Mouse (Mus musculus): ENCODE results near the gene Mafg.
"Not testable (repeated sequence)": the region's sequence is repeated elsewhere in the genome, so short reads cannot be mapped to it uniquely, and the experiment has no call there.

Mafg gene

GRCm38 (mm10) chr11:120633520-120634343, at the start of gene Mafg:
TSS of gene Mafg (minus strand) at chr11:120633600.
- DNase-seq (ENCODE audit: low spot score), result peak; percentile 93

DNA sequence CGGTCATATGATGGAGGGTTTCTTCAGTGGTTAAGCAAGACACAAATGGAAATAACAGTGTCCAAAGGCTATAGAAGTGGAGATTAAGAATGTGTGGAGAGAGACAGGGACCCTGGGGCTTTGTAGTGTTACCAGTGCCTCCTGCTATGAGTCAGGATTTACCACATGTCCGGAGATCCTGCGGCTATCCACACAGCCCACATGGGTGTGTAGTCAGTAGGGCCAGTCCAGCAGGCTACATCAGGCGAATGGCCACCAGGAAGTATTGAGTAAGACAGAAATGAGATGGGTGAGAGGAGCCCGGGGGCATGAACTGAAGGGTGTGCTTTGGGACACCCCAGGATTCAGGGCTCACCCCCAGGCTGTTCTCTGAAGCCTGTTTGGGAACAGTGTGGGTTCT, 49.3 kb upstream of the Mafg start:
- DNase-seq (ENCODE audit: low spot score), result no peak

DNA sequence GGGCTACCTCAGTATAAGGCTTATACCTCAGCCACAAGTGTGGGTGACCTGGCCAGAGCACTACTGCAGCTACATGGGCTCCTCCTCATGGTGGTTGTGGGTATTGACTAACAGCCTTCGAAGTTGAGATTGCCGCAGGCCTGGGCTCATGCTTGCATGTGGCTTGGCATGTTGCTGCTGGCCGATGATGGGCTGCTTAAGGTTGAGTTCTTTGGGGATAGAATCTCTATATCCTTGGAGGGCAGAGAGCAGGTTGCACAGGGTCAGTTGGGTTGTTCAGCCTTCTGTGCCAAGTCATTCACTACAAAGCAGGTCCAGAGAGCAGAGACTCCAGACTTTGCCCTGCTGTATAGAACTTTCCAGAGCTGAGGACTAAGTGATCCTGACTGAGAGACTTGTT, 46.5 kb upstream of the Mafg start:
- no peak for DNase-seq (ENCODE audit: low spot score)

- no peak for DNase-seq (ENCODE audit: low spot score)
Measured at GRCm38 (mm10) chr11:120676951-120677350, 43.6 kb upstream of the Mafg start.

- DNase-seq (ENCODE audit: low spot score), result not testable (repeated sequence)
Measured at GRCm38 (mm10) chr11:120675875-120676274, 42.5 kb upstream of the Mafg start.

DNA sequence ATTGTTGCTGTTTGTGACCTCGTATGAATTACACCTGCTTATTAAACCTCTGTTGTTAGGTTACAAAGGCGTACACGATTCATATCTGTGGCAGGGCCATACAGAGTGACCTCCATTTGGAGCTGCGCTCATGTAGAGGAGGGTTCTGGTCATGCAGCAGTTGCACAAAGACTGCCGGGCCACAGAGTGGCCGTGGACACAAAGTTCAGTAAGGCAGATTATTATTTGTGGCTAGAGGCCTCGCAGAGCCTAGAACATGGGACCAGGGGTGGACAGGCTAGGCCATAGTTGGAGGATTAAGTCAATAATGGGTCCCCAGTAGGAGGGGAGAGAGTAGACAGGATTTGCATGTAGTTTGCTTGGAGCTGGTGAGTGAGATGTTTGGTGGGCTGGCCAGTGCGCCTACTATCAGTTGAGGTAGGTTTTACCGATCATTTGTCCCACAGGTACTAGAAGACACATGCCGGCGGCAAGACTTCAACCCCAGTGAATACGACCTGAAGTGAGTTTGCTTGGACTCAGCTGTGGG, 40.3 kb upstream of the Mafg start:
- DNase-seq (ENCODE audit: low spot score), result no peak

- DNase-seq (ENCODE audit: low spot score), result peak; percentile 95
Measured at GRCm38 (mm10) chr11:120672687-120673593, 39.5 kb upstream of the Mafg start, which contains the start of gene Aspscr1. TSS of gene Aspscr1 (plus strand) at chr11:120672973.

DNA sequence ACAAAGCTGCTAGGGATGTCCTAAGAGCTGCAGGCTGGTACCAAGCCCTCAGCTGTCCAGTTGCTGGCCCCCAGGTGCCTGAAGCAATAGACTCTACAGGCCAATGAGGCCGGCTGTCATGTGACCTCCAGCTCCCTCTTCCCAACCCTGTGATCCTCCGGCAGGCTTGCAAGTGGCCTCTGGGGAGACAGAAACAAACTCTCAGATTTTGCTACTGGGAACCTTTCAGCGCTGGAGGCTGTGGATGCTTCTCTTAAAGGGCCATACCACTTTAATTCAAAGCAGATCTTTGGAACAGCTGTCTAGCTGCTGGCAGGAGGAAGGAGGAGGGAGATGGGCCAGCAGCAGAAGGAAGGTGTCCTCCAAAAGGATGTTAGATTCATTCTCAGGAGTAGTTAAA, 33.2 kb upstream of the Mafg start:
- no peak for DNase-seq (ENCODE audit: low spot score)

- no peak for DNase-seq (ENCODE audit: low spot score)
Measured at GRCm38 (mm10) chr11:120665406-120665805, 32.0 kb upstream of the Mafg start.

DNA sequence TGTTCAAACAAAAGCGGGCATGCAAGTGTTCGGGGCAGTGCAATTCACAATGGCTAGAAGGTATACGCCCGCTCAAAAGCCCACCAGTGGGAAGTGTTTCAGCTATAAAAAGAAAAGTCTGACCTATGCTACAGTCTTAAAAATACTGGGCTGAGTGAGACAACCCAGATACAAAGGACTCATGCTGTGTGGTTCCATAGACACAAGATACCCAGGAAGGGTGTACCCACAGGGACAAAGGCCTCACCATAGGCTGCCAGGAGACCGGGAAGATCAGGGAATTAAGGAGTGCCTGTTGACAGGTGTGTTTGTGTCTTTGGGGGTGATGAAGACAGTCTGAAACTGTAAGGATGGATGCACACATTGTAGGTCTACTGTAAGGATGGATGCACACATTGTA, 30.3 kb upstream of the Mafg start:
- DNase-seq (ENCODE audit: low spot score), result no peak

DNA sequence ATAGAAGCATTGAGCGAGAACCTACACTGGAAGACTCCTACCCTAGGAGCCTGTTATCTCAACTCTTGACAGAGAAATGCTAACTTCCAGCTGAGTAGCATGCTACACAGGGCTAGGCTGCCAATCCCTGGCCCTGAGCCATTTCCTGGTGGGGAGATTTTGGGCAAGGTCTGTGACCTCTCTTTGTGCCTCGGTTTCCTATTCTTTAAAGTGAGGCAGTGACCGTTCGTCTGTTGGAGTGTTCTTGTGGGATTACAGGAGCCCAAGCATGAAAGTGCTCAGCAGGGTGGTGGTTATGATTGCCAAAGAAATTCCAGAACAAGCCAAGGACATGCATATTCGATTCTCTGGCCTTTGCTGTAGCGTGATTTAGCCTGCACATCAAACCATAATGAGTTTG, 29.4 kb upstream of the Mafg start:
- no peak for DNase-seq (ENCODE audit: low spot score)

GRCm38 (mm10) chr11:120661076-120661460, 27.7 kb upstream of the Mafg start, which contains the start of gene Notum:
TSS of gene Notum (minus strand) at chr11:120661175.
- DNase-seq (ENCODE audit: low spot score), result no peak

DNA sequence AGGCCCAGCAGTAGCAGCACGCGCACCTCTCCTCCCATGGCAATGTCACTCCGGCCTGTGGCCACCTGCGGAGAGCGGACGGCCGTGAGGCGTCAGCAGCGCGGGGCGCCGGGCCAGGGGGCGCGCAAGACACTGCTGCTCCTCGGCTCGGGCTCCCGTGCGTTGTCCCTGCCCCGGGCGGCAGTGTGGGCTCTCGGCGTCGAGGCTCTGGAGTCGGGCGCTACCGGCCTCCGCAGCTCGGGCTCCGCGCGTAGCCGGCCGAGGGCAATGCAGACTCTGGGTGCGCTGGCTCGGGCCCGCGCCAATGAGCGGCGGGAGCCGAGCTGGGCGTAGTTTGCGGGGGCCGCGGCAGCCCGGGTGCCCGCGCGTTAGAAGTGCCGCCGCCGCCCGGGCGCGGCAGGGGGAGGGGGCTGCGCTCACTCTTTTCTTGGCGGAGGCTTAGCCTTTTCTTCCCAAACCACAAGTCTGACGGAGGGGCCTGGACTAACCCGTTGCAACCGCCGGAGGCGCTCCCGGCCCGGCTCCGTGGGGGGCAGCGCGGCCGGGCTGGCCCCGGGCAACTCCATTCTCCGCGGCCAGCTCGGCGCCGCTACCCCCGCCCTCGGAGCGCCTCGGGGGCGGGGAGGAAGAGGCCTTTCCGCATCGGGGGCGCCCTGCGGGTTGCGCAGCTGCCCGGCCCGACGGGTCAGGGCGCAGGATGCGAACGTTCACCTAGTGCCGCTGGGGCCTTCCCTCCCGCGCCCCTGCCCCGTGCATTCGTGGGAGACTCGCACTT, 27.1 kb upstream of the Mafg start:
- no peak for DNase-seq (ENCODE audit: low spot score)

GRCm38 (mm10) chr11:120659509-120660300, 26.3 kb upstream of the Mafg start:
- DNase-seq (ENCODE audit: low spot score), result no peak

DNA sequence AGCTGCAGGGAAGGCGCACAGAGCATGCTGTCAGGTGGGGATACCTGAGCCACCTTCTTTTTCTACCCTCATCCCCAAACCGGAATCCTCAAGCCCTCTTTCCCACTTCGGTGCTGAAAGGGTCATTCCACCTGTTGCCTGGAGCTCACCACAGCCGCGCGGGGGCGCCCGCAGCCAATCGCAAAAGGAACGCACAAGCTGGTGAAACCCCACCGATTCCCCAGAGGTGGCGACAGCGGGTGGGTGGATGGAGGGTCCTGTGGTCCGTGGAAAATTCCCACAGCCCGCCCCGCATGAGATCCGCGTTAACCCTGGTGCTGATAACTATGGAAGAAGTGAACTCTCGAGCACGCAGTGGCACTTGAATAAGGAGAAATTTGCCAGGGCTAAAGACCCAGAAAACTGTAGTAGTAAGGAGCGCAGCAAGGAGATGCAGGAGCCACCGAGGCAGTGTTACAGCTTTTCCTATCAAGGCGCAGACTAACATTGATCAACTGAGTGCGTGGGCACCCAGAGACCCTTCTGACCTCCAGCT, 25.5 kb upstream of the Mafg start:
- peak; percentile 50 for DNase-seq (ENCODE audit: low spot score)

- DNase-seq (ENCODE audit: low spot score), result no peak
Measured at GRCm38 (mm10) chr11:120657301-120657700, 23.9 kb upstream of the Mafg start.

DNA sequence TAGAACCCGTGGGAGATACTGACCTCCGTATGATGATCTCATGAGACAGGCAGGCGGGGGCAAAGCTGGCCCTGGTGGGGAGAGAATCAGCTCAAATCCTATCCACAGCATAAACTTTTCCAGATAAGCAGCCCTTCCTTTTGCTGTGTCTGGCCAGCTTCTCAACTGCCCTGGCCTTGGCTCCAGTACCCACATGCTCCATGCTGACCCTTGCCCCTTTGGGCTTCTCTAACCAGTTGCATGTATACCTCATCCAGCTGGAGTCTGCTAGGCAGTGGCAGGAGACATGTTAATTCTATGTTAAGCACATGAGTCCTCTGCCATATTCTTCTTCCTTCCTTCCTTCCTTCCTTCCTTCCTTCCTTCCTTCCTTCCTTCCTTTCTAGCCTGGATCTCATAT, 21.3 kb upstream of the Mafg start:
- DNase-seq (ENCODE audit: low spot score), result no peak

- no peak for DNase-seq (ENCODE audit: low spot score)
Measured at GRCm38 (mm10) chr11:120651872-120652271, 18.5 kb upstream of the Mafg start.

DNA sequence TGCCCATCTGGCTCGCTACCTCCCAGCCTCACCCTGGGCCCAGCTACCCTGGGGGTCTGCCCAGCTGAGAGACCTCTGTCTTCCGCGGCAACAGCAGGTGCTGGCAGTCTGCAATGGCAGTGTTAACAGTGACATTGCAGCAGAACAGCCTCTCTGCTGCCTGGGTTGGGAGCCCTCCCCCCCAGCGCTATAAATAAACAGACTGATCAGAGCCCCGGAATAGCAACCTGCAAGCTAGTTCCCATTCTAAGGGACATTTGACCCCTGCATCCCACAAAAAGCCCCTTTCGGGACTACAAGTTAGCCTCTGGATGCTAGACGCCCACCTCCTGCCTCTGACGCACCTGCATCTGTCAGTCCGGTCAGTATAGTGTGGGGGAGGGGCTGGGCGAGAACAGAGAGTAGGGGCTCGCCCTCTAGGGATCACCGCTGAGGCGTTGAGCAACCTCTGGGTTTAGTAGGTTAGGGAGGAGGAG, 14.6 kb upstream of the Mafg start, which contains the start of gene Myadml2:
Gene Myadml2, minus strand, starts transcription at position 158 of the 476 bp plus-strand sequence.
- no peak for DNase-seq (ENCODE audit: low spot score)

DNA sequence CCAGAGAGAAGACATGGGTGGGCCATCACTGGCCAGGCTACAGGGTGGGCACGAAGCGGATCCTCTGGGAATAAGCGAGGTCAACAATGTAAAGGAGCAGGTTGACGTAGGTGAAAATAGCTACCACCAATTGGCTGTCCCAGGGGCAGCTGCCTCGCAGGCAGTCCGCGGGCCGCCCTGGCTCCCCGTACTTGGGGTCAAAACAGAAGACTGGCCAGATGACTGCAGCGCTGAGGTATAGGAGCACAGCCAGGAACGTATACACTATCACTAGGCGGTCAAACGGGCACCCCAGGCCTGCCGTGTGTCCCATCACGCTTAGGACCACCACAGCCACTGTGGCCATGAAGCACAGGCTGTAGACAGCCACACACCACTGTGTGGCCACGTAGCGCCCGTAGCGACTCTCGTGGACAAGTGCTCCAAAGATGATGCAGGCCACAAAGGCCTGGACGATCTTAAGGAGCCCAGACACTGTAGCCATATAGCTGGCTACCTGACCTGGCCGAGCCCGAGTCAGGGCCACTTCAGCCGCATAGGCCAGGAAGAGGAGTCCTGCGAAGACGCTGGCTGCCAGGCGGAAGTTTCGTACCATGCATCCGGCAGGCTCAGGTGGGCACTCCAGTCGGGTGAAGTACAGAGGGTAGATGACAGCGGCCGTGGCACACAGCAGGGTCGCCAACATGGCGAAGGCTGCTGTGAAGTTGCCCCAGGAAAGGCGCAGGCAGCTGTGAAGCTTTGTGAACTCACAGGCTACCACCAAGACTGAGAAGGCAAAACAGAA, 13.8 kb upstream of the Mafg start:
- DNase-seq (ENCODE audit: low spot score), result no peak
